Mouse (Mus musculus) hindbrain, postnatal 0 days (tissue): Measurements from ENCODE around the gene Iffo2. TPM values are rescaled to one million over a fixed set of nuclear protein-coding genes. Genes with fewer than 3 reads are reported as not detected.
A peak's percentile ranks its signal among the peaks of the same experiment; 100 is the strongest.

Experiments used
- ATAC-seq: fragments of 200-750 bp; cut with Nextera tagmentation; 2 replicates; pipeline ENCODE4 v1.8.0; 2017; ENCODE audit warnings: mild to moderate bottlenecking, moderate TSS enrichment, moderate library complexity
- DNase-seq: peaks from one replicate; pipeline ENCODE4 v3.0.0-alpha.2; 2015; ENCODE audit warnings: low spot score
- H3K27ac ChIP-seq: fragments of 300-500 bp; sonication (generic); 2 replicates; pipeline ENCODE4 v1.5.1; 2014; ENCODE audit warnings: mild to moderate bottlenecking
- H3K27me3 ChIP-seq: fragments of 300-500 bp; sonication (generic); 2 replicates; pipeline ENCODE4 v1.6.1; 2014; ENCODE audit warnings: low read length, mixed read lengths; ENCODE audit not compliant: insufficient read depth
- H3K36me3 ChIP-seq: fragments of 300-500 bp; sonication (generic); 2 replicates; pipeline ENCODE4 v1.6.1; 2014; ENCODE audit warnings: low read length, mixed read lengths; ENCODE audit not compliant: insufficient read depth
- H3K4me1 ChIP-seq: fragments of 300-500 bp; sonication (generic); 2 replicates; pipeline ENCODE4 v1.6.1; 2014; ENCODE audit warnings: antibody characterized with exemption, low read length, mixed read lengths; ENCODE audit not compliant: insufficient read depth
- H3K4me2 ChIP-seq: fragments of 300-500 bp; sonication (generic); 2 replicates; pipeline ENCODE4 v1.6.1; 2014; ENCODE audit warnings: low read depth, mild to moderate bottlenecking, low read length, moderate library complexity, mixed read lengths
- H3K4me3 ChIP-seq: fragments of 300-500 bp; sonication (generic); 2 replicates; pipeline ENCODE4 v1.5.1; 2014; ENCODE audit warnings: low read length
- H3K9ac ChIP-seq: fragments of 300-500 bp; sonication (generic); replicated peaks from 2 replicates; pipeline ENCODE4 v1.6.1; 2014; ENCODE audit warnings: mild to moderate bottlenecking, low read length, moderate library complexity, mixed read lengths
- H3K9me3 ChIP-seq: fragments of 300-500 bp; sonication (generic); 2 replicates; pipeline ENCODE4 v1.6.1; 2016; ENCODE audit warnings: low read length, mixed read lengths
- CTCF ChIP-seq: IDR thresholded peaks from 2 replicates; pipeline ENCODE4 v1.5.1; 2016; ENCODE audit warnings: antibody characterized with exemption, control low read depth, low read depth
- WGBS: fragments of 180-500 bp; shearing (Covaris S2); extraction: QIAGEN DNeasy Blood & Tissue Kit; methylation state at CpG from one replicate; pipeline ENCODE4 v1.1.7; 2014; 5-methylcytosine and 5-hydroxymethylcytosine counted together
- polyA plus RNA-seq: library from polyadenylated mRNA; unstranded; fragments of >200 nt; fragmentation: Nextera tagmentation; extraction: Ambion mirVana; gene quantifications from 2 replicates; pipeline ENCODE4 v1.2.1, GENCODE M21; 2015
- total RNA-seq: library from RNA; depleted of rRNA; stranded (reverse); fragments of >200 nt; gene quantifications from 2 replicates; pipeline ENCODE4 v1.2.3, GENCODE M21; 2014

Iffo2 gene
- total and polyA plus RNA-seq, 2 experiments from 2014 or later: 6.8 to 14.4 TPM

DNA sequence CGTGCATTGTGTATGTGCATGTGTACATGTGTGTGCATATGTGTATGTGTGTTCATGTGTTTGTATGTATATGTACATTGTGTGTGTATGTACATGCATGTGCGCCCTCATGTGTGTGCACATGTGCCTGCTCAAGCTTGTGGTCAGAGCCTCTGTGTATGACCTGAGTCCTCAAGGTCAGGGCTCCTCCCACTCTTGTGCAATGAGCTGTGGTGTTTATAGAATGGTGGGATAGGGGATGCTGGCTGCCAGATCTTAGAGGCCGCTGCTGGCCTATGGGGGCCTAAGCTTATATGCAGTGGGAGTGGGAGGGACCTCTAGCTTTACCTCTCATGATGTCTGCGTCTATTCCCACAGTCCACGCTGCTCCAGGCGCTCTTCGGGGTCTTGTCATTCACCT, 55.4 kb downstream of the Iffo2 start:
- TF ChIP-seq CTCF: no peak
- no peaks in the 10 kb centered on the region for H3K27me3 ChIP-seq
- no peak overlapping the region for H3K27ac ChIP-seq
- no peak overlapping the region for H3K9ac ChIP-seq
- no peak overlapping the region for H3K4me2 ChIP-seq
- H3K4me3 ChIP-seq: no peak overlapping the region
- no peaks in the 10 kb centered on the region for H3K9me3 ChIP-seq
- WGBS: 89% methylated on average over 7 of the region's 7 CpGs
- H3K4me1 ChIP-seq: peaks cover 44% of the 10 kb centered on the region
- DNase-seq (no peak), ATAC-seq (no peak)
- H3K36me3 ChIP-seq: no peaks in the 10 kb centered on the region

DNA sequence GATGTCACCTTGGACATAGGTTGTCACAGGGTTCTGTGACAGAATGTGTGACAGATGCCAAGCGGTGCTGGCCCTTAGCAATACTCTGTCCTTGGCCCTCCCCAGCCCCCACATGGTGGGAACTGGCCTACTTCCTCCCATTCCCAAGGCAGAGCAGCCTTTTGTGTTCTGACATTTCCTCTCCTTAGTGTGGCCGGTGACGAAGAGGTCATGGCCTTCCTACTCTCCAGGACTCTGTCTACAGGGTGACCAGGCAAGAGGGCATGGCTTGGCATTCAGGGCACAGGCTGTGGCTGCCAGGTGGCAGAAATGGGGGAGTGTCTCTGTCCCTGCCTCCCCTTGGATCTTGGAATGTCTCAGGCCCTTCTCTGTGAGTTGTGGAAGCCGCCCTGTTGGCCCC, 57.0 kb downstream of the Iffo2 start:
- Histone ChIP-seq H3K9ac (no peak overlapping the region), H3K4me1 (peaks cover 28% of the 10 kb centered on the region; the same call in 1 of the 2 replicates), H3K9me3 (no peaks in the 10 kb centered on the region), H3K4me3 (no peak overlapping the region), H3K27ac (no peak overlapping the region), H3K36me3 (no peaks in the 10 kb centered on the region), H3K4me2 (no peak overlapping the region), H3K27me3 (no peaks in the 10 kb centered on the region)
- TF ChIP-seq CTCF: no peak
- 74% methylated on average over 4 of the region's 4 CpGs for WGBS
- DNase-seq (no peak), ATAC-seq (no peak)

DNA sequence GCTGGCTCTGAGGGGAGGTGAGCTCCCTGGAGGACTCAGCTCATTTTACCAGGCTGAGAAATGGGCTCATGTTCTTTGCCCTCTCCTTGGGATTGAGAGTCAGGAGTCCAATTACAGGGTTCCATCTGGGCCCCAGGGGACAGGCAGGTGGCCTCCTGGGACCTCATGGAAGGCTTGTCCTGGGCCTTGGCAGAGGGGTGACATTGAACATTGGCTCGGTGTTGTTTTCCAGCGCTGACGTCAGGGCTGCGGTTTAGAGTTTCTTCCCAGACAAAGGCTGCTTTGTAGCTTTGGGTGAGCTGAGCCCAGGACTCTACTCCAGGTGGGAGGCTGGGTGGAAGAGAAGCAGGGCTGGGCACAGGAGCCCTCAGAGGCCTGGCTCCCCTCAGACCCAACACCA, 57.4 kb downstream of the Iffo2 start:
- no peak for TF ChIP-seq CTCF
- no peak overlapping the region for H3K27ac ChIP-seq
- H3K36me3 ChIP-seq: no peaks in the 10 kb centered on the region
- no peak overlapping the region for H3K4me3 ChIP-seq
- no peak overlapping the region for H3K4me2 ChIP-seq
- WGBS: 91% methylated on average over 4 of the region's 4 CpGs
- no peaks in the 10 kb centered on the region for H3K9me3 ChIP-seq
- no peak for DNase-seq
- no peaks in the 10 kb centered on the region for H3K27me3 ChIP-seq
- no peak for ATAC-seq
- no peak overlapping the region for H3K9ac ChIP-seq
- peaks cover 28% of the 10 kb centered on the region; the same call in 1 of the 2 replicates for H3K4me1 ChIP-seq

DNA sequence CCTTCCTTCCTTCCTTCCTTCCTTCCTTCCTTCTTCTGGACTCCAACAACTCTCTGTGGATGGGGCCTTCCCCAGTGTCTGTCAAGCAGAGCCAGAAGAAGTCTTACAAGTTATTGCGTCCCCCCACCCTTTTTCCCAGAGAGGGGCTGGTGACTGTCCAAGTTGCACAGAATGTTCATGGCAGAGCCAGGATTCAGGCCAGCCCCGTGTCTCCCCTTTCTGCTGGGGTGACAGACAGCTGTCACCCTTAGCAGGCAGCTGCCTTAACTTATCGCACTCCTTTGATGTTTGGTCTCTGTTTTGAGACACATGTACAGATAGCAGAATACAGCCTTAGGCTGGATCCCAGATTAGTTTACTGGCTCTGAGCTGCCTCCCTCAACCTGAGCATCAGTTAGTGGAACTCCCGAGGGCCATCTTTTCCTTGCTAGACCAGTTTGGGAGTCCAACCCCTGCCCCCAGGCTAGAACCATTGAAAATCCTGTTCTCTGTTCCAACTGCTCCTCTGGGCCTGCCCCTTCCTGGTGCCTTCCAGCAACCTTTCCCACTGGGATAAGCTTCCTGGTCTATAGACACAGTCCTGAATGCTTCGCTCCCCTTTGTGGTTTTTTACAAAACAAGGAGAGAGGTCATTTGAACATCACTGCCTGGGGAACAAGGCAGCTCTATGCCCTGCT, 59.1 kb downstream of the Iffo2 start:
- H3K27ac ChIP-seq: 0 out of 2 replicates have a peak overlapping the region, but pooled peaks have one; percentile 26
- DNase-seq (no peak), ATAC-seq (no peak)
- H3K4me3 ChIP-seq: no peak overlapping the region
- H3K4me2 ChIP-seq: no peak overlapping the region
- no peak for TF ChIP-seq CTCF
- peaks cover 16% of the 10 kb centered on the region; the same call in 1 of the 2 replicates for H3K4me1 ChIP-seq
- H3K27me3 ChIP-seq: no peaks in the 10 kb centered on the region
- WGBS: 34% methylated on average over 5 of the region's 5 CpGs
- no peaks in the 10 kb centered on the region for H3K36me3 ChIP-seq
- no peaks in the 10 kb centered on the region for H3K9me3 ChIP-seq
- H3K9ac ChIP-seq: no peak overlapping the region

DNA sequence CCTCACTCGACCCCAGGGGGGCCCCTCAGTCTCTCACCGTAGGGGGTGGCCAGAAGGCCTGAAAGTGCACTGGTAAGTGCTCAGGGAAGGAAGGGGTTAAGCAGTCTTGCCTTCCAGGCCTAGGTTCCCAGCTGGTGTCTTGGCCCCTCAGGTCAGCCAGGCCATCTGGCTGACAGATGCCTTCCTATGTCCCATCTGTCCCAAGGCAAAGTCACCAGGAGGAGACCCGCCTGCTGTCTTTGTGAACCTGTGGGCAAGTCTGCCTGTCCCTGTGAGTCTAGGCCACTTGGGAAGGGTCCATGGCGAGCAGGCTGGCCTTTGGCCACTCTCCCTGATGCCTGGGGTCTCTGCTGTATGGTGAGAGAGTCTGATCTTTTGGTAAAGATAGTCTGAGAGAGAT, 60.1 kb downstream of the Iffo2 start:
- H3K9ac ChIP-seq: no peak overlapping the region
- DNase-seq (peak; percentile 73), ATAC-seq (peak; percentile 44; the same call in 1 of the 2 replicates)
- no peaks in the 10 kb centered on the region for H3K27me3 ChIP-seq
- H3K27ac ChIP-seq: no peak overlapping the region
- H3K4me1 ChIP-seq: peaks cover 16% of the 10 kb centered on the region; the same call in 1 of the 2 replicates
- H3K36me3 ChIP-seq: no peaks in the 10 kb centered on the region
- WGBS: 42% methylated on average over 4 of the region's 4 CpGs
- no peak overlapping the region for H3K4me2 ChIP-seq
- H3K9me3 ChIP-seq: no peaks in the 10 kb centered on the region
- no peak for TF ChIP-seq CTCF
- H3K4me3 ChIP-seq: no peak overlapping the region

DNA sequence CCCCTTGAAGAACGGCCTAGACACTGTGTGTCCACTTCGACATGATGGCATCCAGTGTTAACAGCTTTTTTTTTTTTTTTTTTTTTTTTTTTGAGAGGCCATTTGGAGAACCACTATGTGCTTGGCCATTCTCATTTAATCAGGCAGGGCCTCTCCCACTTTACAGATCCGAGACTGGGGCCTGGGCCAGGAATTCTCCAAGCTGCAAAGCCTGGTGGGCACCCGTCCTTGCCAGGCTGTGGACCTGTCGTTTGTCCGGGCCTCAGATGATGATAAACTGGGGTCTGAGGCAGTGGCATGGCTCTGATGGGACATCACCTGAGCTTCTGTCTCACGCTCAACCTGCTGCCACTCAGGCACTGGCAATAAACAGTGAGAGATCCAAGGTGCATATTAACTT, 62.5 kb downstream of the Iffo2 start:
- no peaks in the 10 kb centered on the region for H3K27me3 ChIP-seq
- no peak overlapping the region for H3K4me3 ChIP-seq
- no peak for DNase-seq
- H3K9me3 ChIP-seq: no peaks in the 10 kb centered on the region
- ATAC-seq: no peak
- no peak for TF ChIP-seq CTCF
- H3K27ac ChIP-seq: no peak overlapping the region
- no peak overlapping the region for H3K4me2 ChIP-seq
- 64% methylated on average over 7 of the region's 7 CpGs for WGBS
- no peaks in the 10 kb centered on the region for H3K36me3 ChIP-seq
- no peak overlapping the region for H3K9ac ChIP-seq
- peaks cover 32% of the 10 kb centered on the region for H3K4me1 ChIP-seq

DNA sequence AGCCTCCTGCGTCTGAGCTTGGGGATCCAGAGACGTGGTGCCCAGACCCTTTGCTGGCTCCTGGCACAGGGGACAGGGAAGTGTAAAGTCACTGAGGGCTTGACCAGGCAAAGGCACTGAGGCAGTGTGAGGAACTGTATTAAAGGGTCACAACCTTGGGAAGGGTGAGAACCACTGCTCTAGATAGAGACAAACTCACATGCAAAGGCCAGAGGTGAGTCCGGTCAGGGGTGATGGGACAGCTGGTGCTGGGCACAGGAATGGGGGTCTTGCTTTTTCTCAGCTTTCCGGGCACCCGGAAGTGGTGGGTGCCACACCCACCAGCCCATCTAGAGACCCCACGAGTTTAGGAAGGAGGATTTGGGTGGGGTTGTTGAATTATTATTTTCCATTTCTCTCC, 63.0 kb downstream of the Iffo2 start:
- no peak for TF ChIP-seq CTCF
- ATAC-seq: no peak

More for the DNA sequence above, 63.0 kb downstream of the Iffo2 start:
- 73% methylated on average over 6 of the region's 6 CpGs for WGBS
- no peak for DNase-seq
- Histone ChIP-seq H3K4me3 (no peak overlapping the region), H3K27ac (no peak overlapping the region), H3K9ac (no peak overlapping the region), H3K9me3 (no peaks in the 10 kb centered on the region), H3K4me1 (peaks cover 36% of the 10 kb centered on the region), H3K4me2 (no peak overlapping the region), H3K27me3 (no peaks in the 10 kb centered on the region), H3K36me3 (no peaks in the 10 kb centered on the region)
